Mouse (Mus musculus): ENCODE data around the gene Hlcs.

DNA sequence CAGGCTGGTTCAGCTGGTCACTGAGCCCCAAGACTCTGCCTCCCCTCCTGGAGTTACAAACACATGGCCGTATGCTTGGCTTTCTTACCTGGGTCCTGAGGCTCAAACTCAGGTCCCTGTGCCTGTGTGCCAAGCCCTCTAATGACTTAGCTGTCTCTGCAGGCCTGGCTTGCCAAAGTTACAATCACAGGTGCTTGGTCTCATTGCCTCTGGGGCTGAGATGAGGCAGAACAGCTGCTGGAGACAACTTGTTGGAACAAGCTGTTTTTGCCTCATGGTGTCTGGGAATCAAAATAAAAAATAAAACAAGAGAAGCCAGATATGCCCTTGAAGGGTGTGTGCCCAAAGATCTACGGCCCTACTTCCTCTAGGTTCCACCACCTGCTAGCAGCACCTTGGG is 35.4 kb upstream of the Hlcs start:
- TF ChIP-seq CTCF (IDR thresholded peaks at IDR 0.05; ENCODE audit: borderline replicate concordance, insufficient read depth, low read depth, low read length) (no peak), POLR2A (IDR thresholded peaks at IDR 0.05; ENCODE audit: borderline replicate concordance, insufficient read depth, low read length) (no peak)

Measured in cerebellum, adult 2 months (tissue).